Mouse (Mus musculus): ENCODE data around the gene Ldb2. TPM values are rescaled to one million over a fixed set of nuclear protein-coding genes. Genes with fewer than 3 reads are reported as not detected.

Gene Ldb2
- polyA plus RNA-seq (2017; shearing (Covaris generic)) = not detected

GRCm38 (mm10) chr5:44799053-44799860 is at the start of gene Ldb2:
TSS of gene Ldb2 (minus strand) at chr5:44799680.

All from CD4-positive, CD25-positive, alpha-beta regulatory T cell (primary cell).